Mouse (Mus musculus): ENCODE measurements around the gene Slc13a4. TPM values are rescaled to one million over a fixed set of nuclear protein-coding genes. Genes with fewer than 3 reads are reported as not detected.

Slc13a4 gene
- polyA plus RNA-seq, 1 experiment from 2014 or later: 0.15 TPM

- Histone ChIP-seq H3K4me3 (ENCODE audit: low read depth, low read length) (no peak overlapping the region), H3K4me2 (ENCODE audit: low read depth, low read length, severe bottlenecking) (no peak overlapping the region), H3K9ac (ENCODE audit: low read length) (no peak overlapping the region), H3K4me1 (replicated peaks; ENCODE audit: control insufficient read depth, insufficient read depth, low read length) (no peaks in the 10 kb centered on the region), H3K27ac (ENCODE audit: low read depth, low read length) (no peak overlapping the region), H3K9me3 (ENCODE audit: control insufficient read depth, low read length) (no peaks in the 10 kb centered on the region), H3K27me3 (ENCODE audit: control insufficient read depth, insufficient read depth, low read length) (no peaks in the 10 kb centered on the region), H3K36me3 (ENCODE audit: control insufficient read depth, insufficient read depth, low read length) (no peaks in the 10 kb centered on the region)
- 82% methylated on average over 1 of the region's 1 CpGs for WGBS
- DNase-seq (ENCODE audit: low spot score) (no peak), ATAC-seq (replicated peaks; ENCODE audit: low FRiP score) (no peak)
Measured at GRCm38 (mm10) chr6:35323046-35323445, 15.1 kb upstream of the Slc13a4 start.

- DNase-seq (ENCODE audit: low spot score) (no peak), ATAC-seq (replicated peaks; ENCODE audit: low FRiP score) (no peak)
- 78% methylated on average over 4 of the region's 4 CpGs for WGBS
- H3K36me3 ChIP-seq (ENCODE audit: control insufficient read depth, insufficient read depth, low read length): no peaks in the 10 kb centered on the region
- H3K4me1 ChIP-seq (replicated peaks; ENCODE audit: control insufficient read depth, insufficient read depth, low read length): no peaks in the 10 kb centered on the region
- H3K27ac ChIP-seq (ENCODE audit: low read depth, low read length): no peak overlapping the region
- no peaks in the 10 kb centered on the region for H3K9me3 ChIP-seq (ENCODE audit: control insufficient read depth, low read length)
- no peak overlapping the region for H3K9ac ChIP-seq (ENCODE audit: low read length)
- no peak overlapping the region for H3K4me2 ChIP-seq (ENCODE audit: low read depth, low read length, severe bottlenecking)
- no peaks in the 10 kb centered on the region for H3K27me3 ChIP-seq (ENCODE audit: control insufficient read depth, insufficient read depth, low read length)
- H3K4me3 ChIP-seq (ENCODE audit: low read depth, low read length): no peak overlapping the region
Measured at GRCm38 (mm10) chr6:35321105-35321504, 13.2 kb upstream of the Slc13a4 start.

- ATAC-seq (replicated peaks; ENCODE audit: low FRiP score) (no peak), DNase-seq (ENCODE audit: low spot score) (no peak)
- Histone ChIP-seq H3K9me3 (ENCODE audit: control insufficient read depth, low read length) (no peaks in the 10 kb centered on the region), H3K27me3 (ENCODE audit: control insufficient read depth, insufficient read depth, low read length) (no peaks in the 10 kb centered on the region), H3K4me2 (ENCODE audit: low read depth, low read length, severe bottlenecking) (no peak overlapping the region), H3K9ac (ENCODE audit: low read length) (no peak overlapping the region), H3K4me3 (ENCODE audit: low read depth, low read length) (no peak overlapping the region), H3K4me1 (replicated peaks; ENCODE audit: control insufficient read depth, insufficient read depth, low read length) (no peaks in the 10 kb centered on the region), H3K27ac (ENCODE audit: low read depth, low read length) (no peak overlapping the region), H3K36me3 (ENCODE audit: control insufficient read depth, insufficient read depth, low read length) (no peaks in the 10 kb centered on the region)
- WGBS: 84% methylated on average over 6 of the region's 6 CpGs
Measured at GRCm38 (mm10) chr6:35319850-35320249, 11.9 kb upstream of the Slc13a4 start.

GRCm38 (mm10) chr6:35313520-35313919, 5.6 kb upstream of the Slc13a4 start:
- DNase-seq (ENCODE audit: low spot score): no peak
- Histone ChIP-seq H3K27ac (ENCODE audit: low read depth, low read length) (no peak overlapping the region), H3K9me3 (ENCODE audit: control insufficient read depth, low read length) (no peaks in the 10 kb centered on the region), H3K4me3 (ENCODE audit: low read depth, low read length) (no peak overlapping the region), H3K4me1 (replicated peaks; ENCODE audit: control insufficient read depth, insufficient read depth, low read length) (no peaks in the 10 kb centered on the region), H3K27me3 (ENCODE audit: control insufficient read depth, insufficient read depth, low read length) (no peaks in the 10 kb centered on the region), H3K36me3 (ENCODE audit: control insufficient read depth, insufficient read depth, low read length) (no peaks in the 10 kb centered on the region), H3K9ac (ENCODE audit: low read length) (no peak overlapping the region), H3K4me2 (ENCODE audit: low read depth, low read length, severe bottlenecking) (no peak overlapping the region)
- WGBS: 94% methylated on average over 8 of the region's 8 CpGs
- ATAC-seq (replicated peaks; ENCODE audit: low FRiP score): no peak

GRCm38 (mm10) chr6:35309406-35309805, 1.5 kb upstream of the Slc13a4 start:
- Histone ChIP-seq H3K9ac (ENCODE audit: low read length) (no peak overlapping the region), H3K4me1 (replicated peaks; ENCODE audit: control insufficient read depth, insufficient read depth, low read length) (no peaks in the 10 kb centered on the region; the same call in 1 of the 2 replicates), H3K4me2 (ENCODE audit: low read depth, low read length, severe bottlenecking) (no peak overlapping the region), H3K4me3 (ENCODE audit: low read depth, low read length) (no peak overlapping the region), H3K27ac (ENCODE audit: low read depth, low read length) (no peak overlapping the region), H3K27me3 (ENCODE audit: control insufficient read depth, insufficient read depth, low read length) (no peaks in the 10 kb centered on the region), H3K36me3 (ENCODE audit: control insufficient read depth, insufficient read depth, low read length) (no peaks in the 10 kb centered on the region), H3K9me3 (ENCODE audit: control insufficient read depth, low read length) (no peaks in the 10 kb centered on the region)
- no peak for ATAC-seq (replicated peaks; ENCODE audit: low FRiP score)
- WGBS: 72% methylated on average over 7 of the region's 7 CpGs
- no peak for DNase-seq (ENCODE audit: low spot score)

GRCm38 (mm10) chr6:35307136-35307535, 795 bp downstream of the Slc13a4 start:
- H3K27ac ChIP-seq (ENCODE audit: low read depth, low read length): no peak overlapping the region
- no peak overlapping the region for H3K9ac ChIP-seq (ENCODE audit: low read length)
- DNase-seq (ENCODE audit: low spot score): no peak
- H3K4me2 ChIP-seq (ENCODE audit: low read depth, low read length, severe bottlenecking): no peak overlapping the region
- no peaks in the 10 kb centered on the region for H3K9me3 ChIP-seq (ENCODE audit: control insufficient read depth, low read length)
- no peaks in the 10 kb centered on the region; the same call in 1 of the 2 replicates for H3K4me1 ChIP-seq (replicated peaks; ENCODE audit: control insufficient read depth, insufficient read depth, low read length)
- no peak for ATAC-seq (replicated peaks; ENCODE audit: low FRiP score)
- no peaks in the 10 kb centered on the region for H3K36me3 ChIP-seq (ENCODE audit: control insufficient read depth, insufficient read depth, low read length)
- WGBS: 80% methylated on average over 13 of the region's 13 CpGs
- H3K4me3 ChIP-seq (ENCODE audit: low read depth, low read length): no peak overlapping the region
- H3K27me3 ChIP-seq (ENCODE audit: control insufficient read depth, insufficient read depth, low read length): no peaks in the 10 kb centered on the region

GRCm38 (mm10) chr6:35303355-35303900, 4.5 kb downstream of the Slc13a4 start:
- H3K4me3 ChIP-seq (ENCODE audit: low read depth, low read length): no peak overlapping the region
- no peak overlapping the region for H3K9ac ChIP-seq (ENCODE audit: low read length)
- no peak overlapping the region for H3K4me2 ChIP-seq (ENCODE audit: low read depth, low read length, severe bottlenecking)
- no peaks in the 10 kb centered on the region for H3K27me3 ChIP-seq (ENCODE audit: control insufficient read depth, insufficient read depth, low read length)
- DNase-seq (ENCODE audit: low spot score) (no peak), ATAC-seq (replicated peaks; ENCODE audit: low FRiP score) (no peak)
- H3K27ac ChIP-seq (ENCODE audit: low read depth, low read length): no peak overlapping the region
- H3K4me1 ChIP-seq (replicated peaks; ENCODE audit: control insufficient read depth, insufficient read depth, low read length): no peaks in the 10 kb centered on the region; the same call in 1 of the 2 replicates
- H3K36me3 ChIP-seq (ENCODE audit: control insufficient read depth, insufficient read depth, low read length): no peaks in the 10 kb centered on the region
- H3K9me3 ChIP-seq (ENCODE audit: control insufficient read depth, low read length): no peaks in the 10 kb centered on the region
- 84% methylated on average over 11 of the region's 11 CpGs for WGBS

GRCm38 (mm10) chr6:35302581-35302980, 5.3 kb downstream of the Slc13a4 start:
- H3K4me1 ChIP-seq (replicated peaks; ENCODE audit: control insufficient read depth, insufficient read depth, low read length): no peaks in the 10 kb centered on the region
- no peak overlapping the region for H3K4me3 ChIP-seq (ENCODE audit: low read depth, low read length)
- no peak overlapping the region for H3K9ac ChIP-seq (ENCODE audit: low read length)
- no peak for ATAC-seq (replicated peaks; ENCODE audit: low FRiP score)
- WGBS: 90% methylated on average over 7 of the region's 7 CpGs
- DNase-seq (ENCODE audit: low spot score): no peak
- H3K27ac ChIP-seq (ENCODE audit: low read depth, low read length): no peak overlapping the region
- no peaks in the 10 kb centered on the region for H3K36me3 ChIP-seq (ENCODE audit: control insufficient read depth, insufficient read depth, low read length)
- no peaks in the 10 kb centered on the region for H3K27me3 ChIP-seq (ENCODE audit: control insufficient read depth, insufficient read depth, low read length)
- H3K9me3 ChIP-seq (ENCODE audit: control insufficient read depth, low read length): no peaks in the 10 kb centered on the region
- H3K4me2 ChIP-seq (ENCODE audit: low read depth, low read length, severe bottlenecking): no peak overlapping the region

- Histone ChIP-seq H3K9me3 (ENCODE audit: control insufficient read depth, low read length) (no peaks in the 10 kb centered on the region), H3K27me3 (ENCODE audit: control insufficient read depth, insufficient read depth, low read length) (no peaks in the 10 kb centered on the region), H3K4me2 (ENCODE audit: low read depth, low read length, severe bottlenecking) (no peak overlapping the region), H3K4me1 (replicated peaks; ENCODE audit: control insufficient read depth, insufficient read depth, low read length) (no peaks in the 10 kb centered on the region), H3K9ac (ENCODE audit: low read length) (no peak overlapping the region), H3K4me3 (ENCODE audit: low read depth, low read length) (no peak overlapping the region), H3K27ac (ENCODE audit: low read depth, low read length) (no peak overlapping the region), H3K36me3 (ENCODE audit: control insufficient read depth, insufficient read depth, low read length) (no peaks in the 10 kb centered on the region)
- no peak for DNase-seq (ENCODE audit: low spot score)
- no peak for ATAC-seq (replicated peaks; ENCODE audit: low FRiP score)
- WGBS: 88% methylated on average over 6 of the region's 6 CpGs
Measured at GRCm38 (mm10) chr6:35298323-35298722, 9.6 kb downstream of the Slc13a4 start.

Measured in forebrain, embryonic 11.5 days (tissue).